Mouse (Mus musculus) limb, embryonic 15.5 days (tissue): ENCODE measurements around the gene Uhrf1bp1. TPM values are rescaled to one million over a fixed set of nuclear protein-coding genes. Genes with fewer than 3 reads are reported as not detected.

ENCODE experiments used
- ATAC-seq: fragments of 200-750 bp; cut with Nextera tagmentation; 2 replicates; pipeline ENCODE4 v1.8.0; 2017; ENCODE audit warnings: low read depth, moderate TSS enrichment; ENCODE audit not compliant: insufficient number of reproducible peaks, low FRiP score, low TSS enrichment
- H3K27ac ChIP-seq: fragments of 300-500 bp; sonication (generic); 2 replicates; pipeline ENCODE4 v1.5.1; 2015; ENCODE audit warnings: moderate library complexity, mild to moderate bottlenecking, inconsistent platforms
- H3K27me3 ChIP-seq: fragments of 300-500 bp; sonication (generic); 2 replicates; pipeline ENCODE4 v1.6.1; 2015; ENCODE audit warnings: inconsistent platforms
- H3K36me3 ChIP-seq: fragments of 300-500 bp; sonication (generic); 2 replicates; pipeline ENCODE4 v1.6.1; 2015; ENCODE audit warnings: inconsistent platforms
- H3K4me1 ChIP-seq: fragments of 300-500 bp; sonication (generic); 2 replicates; pipeline ENCODE4 v1.6.1; 2015; ENCODE audit warnings: inconsistent platforms
- H3K4me2 ChIP-seq: fragments of 300-500 bp; sonication (generic); 2 replicates; pipeline ENCODE4 v1.6.1; 2015; ENCODE audit warnings: mild to moderate bottlenecking, inconsistent platforms
- H3K4me3 ChIP-seq: fragments of 300-500 bp; sonication (generic); 2 replicates; pipeline ENCODE4 v1.5.1; 2015; ENCODE audit warnings: mild to moderate bottlenecking, inconsistent platforms
- H3K9ac ChIP-seq: fragments of 300-500 bp; sonication (generic); 2 replicates; pipeline ENCODE4 v1.6.1; 2015; ENCODE audit warnings: inconsistent platforms
- H3K9me3 ChIP-seq: fragments of 300-500 bp; sonication (generic); 2 replicates; pipeline ENCODE4 v1.6.1; 2016; ENCODE audit warnings: inconsistent platforms
- WGBS: fragments of 180-500 bp; shearing (Covaris S2); methylation state at CpG from one replicate; pipeline ENCODE4 v1.1.7; 2015; 5-methylcytosine and 5-hydroxymethylcytosine counted together
- polyA plus RNA-seq: library from polyadenylated mRNA; unstranded; fragments of >200 nt; fragmentation: Nextera tagmentation; extraction: Ambion mirVana; gene quantifications from 2 replicates; pipeline ENCODE4 v1.2.1, GENCODE M21; 2015

Uhrf1bp1 gene
- polyA plus RNA-seq, 1 experiment from 2014 or later = 5.7 TPM

GRCm38 (mm10) chr17:27886499-27887210 is 30.4 kb downstream of the Uhrf1bp1 start:
- Histone ChIP-seq H3K4me2 (no peak overlapping the region), H3K27me3 (no peaks in the 10 kb centered on the region), H3K27ac (no peak overlapping the region), H3K9ac (no peak overlapping the region), H3K4me1 (no peaks in the 10 kb centered on the region), H3K9me3 (no peaks in the 10 kb centered on the region), H3K4me3 (no peak overlapping the region), H3K36me3 (peaks cover 86% of the 10 kb centered on the region)
- no peak for ATAC-seq
- whole genome bisulfite sequencing = 83% methylated on average over 19 of the region's 19 CpGs

DNA sequence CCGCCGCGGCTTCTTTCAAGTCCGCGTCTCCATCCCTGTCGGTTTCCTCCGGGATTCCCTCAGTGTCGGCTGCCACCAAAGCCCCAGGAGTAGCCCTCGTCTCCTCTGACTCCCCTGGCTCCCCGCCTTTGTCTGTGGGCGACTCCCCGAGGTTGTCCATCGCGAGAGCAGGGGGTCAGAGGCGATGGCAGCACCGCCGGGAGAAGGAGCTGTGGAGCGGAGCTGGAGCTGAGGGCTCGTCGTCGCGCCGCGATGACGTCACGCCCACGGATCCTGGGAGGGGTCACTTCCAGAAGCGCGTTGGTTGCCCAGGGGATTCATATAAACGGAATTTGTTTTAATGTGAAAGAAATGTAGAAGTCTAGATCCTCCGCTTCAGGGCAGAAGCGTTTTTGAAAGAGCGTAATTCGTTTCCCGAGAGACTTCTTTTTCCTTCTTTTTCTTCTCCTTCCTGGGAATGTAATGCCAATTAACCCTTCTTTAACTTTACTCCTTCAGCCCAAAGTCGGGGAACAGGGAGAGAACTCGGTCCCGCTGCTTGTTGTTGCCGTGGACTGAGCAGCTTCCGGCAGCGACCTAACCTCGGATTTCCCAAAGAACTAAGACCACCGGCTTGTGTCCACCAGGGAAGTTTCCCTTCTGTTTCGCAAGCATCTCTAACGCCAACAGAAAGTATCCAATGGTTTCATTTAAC is 51.4 kb downstream of the Uhrf1bp1 start:
- peak; percentile 61; the same call in 1 of the 2 replicates for ATAC-seq
- H3K27me3 ChIP-seq = no peaks in the 10 kb centered on the region

DNA sequence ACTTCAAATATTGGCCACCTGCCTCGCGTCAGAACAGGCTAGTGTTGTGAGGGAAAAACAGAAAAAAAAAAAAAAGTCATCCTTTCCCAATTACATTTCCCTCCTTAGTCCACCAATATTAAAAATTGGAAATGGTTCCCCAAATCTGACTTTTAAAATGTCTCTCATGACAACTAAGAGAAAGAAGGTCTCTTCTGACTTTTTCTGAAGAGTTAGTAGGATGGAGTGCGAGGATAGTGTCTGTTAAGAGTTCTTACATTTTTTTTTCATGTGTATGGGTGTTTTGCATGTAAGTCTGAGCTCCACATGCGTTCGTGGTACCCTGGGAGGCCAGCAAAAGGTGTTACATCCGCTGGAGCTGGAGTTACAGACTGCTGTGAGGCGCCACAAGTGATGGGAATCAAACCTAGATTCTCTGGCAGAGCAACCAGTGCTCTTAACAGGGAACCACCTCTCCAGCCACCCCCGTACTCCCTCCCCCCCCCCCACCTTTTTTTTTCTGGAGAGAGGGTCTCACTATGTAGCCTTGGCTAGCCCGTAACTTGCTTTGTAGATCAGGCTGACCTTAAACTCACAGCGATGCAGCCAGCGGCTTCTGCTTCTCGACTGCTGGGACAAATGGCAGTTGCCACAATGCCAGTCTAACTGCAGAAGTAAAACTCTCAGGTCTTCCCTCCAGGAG is 52.1 kb downstream of the Uhrf1bp1 start:
- H3K27ac ChIP-seq = peak overlapping the region; percentile 93
- no peaks in the 10 kb centered on the region for H3K27me3 ChIP-seq
- H3K4me2 ChIP-seq = peak overlapping the region; percentile 81
- no peak for ATAC-seq
- H3K4me3 ChIP-seq = peak overlapping the region; percentile 97
- H3K4me1 ChIP-seq = peaks cover 28% of the 10 kb centered on the region
- WGBS = under 1% methylated on average over 12 of the region's 12 CpGs
- H3K36me3 ChIP-seq = peaks cover 13% of the 10 kb centered on the region
- H3K9ac ChIP-seq = peak overlapping the region; percentile 85; the same call in 1 of the 2 replicates
- H3K9me3 ChIP-seq = no peaks in the 10 kb centered on the region

More for the DNA sequence above, 51.4 kb downstream of the Uhrf1bp1 start:
- WGBS = under 1% methylated on average over 45 of the region's 45 CpGs
- Histone ChIP-seq H3K4me1 (peaks cover 28% of the 10 kb centered on the region), H3K36me3 (peaks cover 19% of the 10 kb centered on the region), H3K27ac (peak overlapping the region; percentile 93), H3K9ac (peak overlapping the region; percentile 76), H3K4me2 (peak overlapping the region; percentile 81), H3K4me3 (peak overlapping the region; percentile 97), H3K9me3 (no peaks in the 10 kb centered on the region)

GRCm38 (mm10) chr17:27908888-27909621 is 52.8 kb downstream of the Uhrf1bp1 start, which contains the start of gene Anks1:
Anks1 (plus strand) TSS chr17:27909306.
- ATAC-seq = peak; percentile 88
- Histone ChIP-seq H3K4me1 (peaks cover 28% of the 10 kb centered on the region), H3K4me3 (peak within 1 kb of the TSS; percentile 97), H3K36me3 (peaks cover 13% of the 10 kb centered on the region; the same call in 1 of the 2 replicates), H3K9ac (peak within 1 kb of the TSS; percentile 85), H3K4me2 (peak within 1 kb of the TSS; percentile 81), H3K27ac (peak within 1 kb of the TSS; percentile 93), H3K27me3 (no peaks in the 10 kb centered on the region), H3K9me3 (no peaks in the 10 kb centered on the region)
- under 1% methylated on average over 62 of the region's 78 CpGs for WGBS

- 2% methylated on average over 53 of the region's 53 CpGs for WGBS
- H3K27me3 ChIP-seq = no peaks in the 10 kb centered on the region
These were observed 53.6 kb downstream of the Uhrf1bp1 start, which contains the start of gene Taf11 for GRCm38 (mm10) chr17:27909622-27910500. Taf11 (minus strand) TSS chr17:27909844.

DNA sequence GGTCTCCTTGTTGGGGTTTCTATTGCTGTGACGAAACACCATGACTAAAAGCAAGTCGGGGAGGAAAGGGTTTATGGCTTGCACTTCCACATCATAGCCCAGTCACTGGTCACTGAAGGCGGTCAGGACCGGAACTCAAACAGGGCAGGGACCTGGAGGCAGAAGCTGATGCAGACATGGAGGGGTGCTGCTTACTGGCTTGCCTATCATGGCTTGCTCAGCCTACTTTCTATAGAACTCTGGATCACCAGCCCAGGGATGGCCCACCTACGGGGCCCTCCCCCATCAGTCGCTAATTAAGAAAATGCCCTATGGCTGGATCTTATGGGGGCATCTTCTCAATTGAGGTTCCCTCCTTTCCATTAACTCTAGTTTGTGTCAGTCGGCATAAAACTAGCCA is 55.1 kb downstream of the Uhrf1bp1 start:
- H3K4me1 ChIP-seq = peaks cover 25% of the 10 kb centered on the region
- H3K9ac ChIP-seq = no peak overlapping the region
- H3K27me3 ChIP-seq = no peaks in the 10 kb centered on the region
- H3K4me3 ChIP-seq = no peak overlapping the region
- no peaks in the 10 kb centered on the region for H3K9me3 ChIP-seq
- WGBS = 84% methylated on average over 7 of the region's 7 CpGs
- no peak for ATAC-seq
- no peak overlapping the region for H3K4me2 ChIP-seq
- H3K36me3 ChIP-seq = peaks cover 7% of the 10 kb centered on the region; the same call in 1 of the 2 replicates
- H3K27ac ChIP-seq = no peak overlapping the region

More at GRCm38 (mm10) chr17:27909622-27910500, 53.6 kb downstream of the Uhrf1bp1 start, which contains the start of gene Taf11:
- H3K9ac ChIP-seq = peak within 1 kb of the TSS; percentile 85
- H3K36me3 ChIP-seq = peaks cover 12% of the 10 kb centered on the region; the same call in 1 of the 2 replicates
- no peaks in the 10 kb centered on the region for H3K9me3 ChIP-seq
- H3K27ac ChIP-seq = peak within 1 kb of the TSS; percentile 93
- ATAC-seq = 0 out of 2 replicates have a peak, but pooled peaks have one; percentile 11
- peak within 1 kb of the TSS; percentile 97 for H3K4me3 ChIP-seq
- H3K4me1 ChIP-seq = peaks cover 28% of the 10 kb centered on the region
- H3K4me2 ChIP-seq = peak within 1 kb of the TSS; percentile 81

- no peak for ATAC-seq
- no peak overlapping the region for H3K4me3 ChIP-seq
- H3K9ac ChIP-seq = no peak overlapping the region
- H3K36me3 ChIP-seq = peaks cover 7% of the 10 kb centered on the region; the same call in 1 of the 2 replicates
- peaks cover 15% of the 10 kb centered on the region for H3K4me1 ChIP-seq
- no peaks in the 10 kb centered on the region for H3K27me3 ChIP-seq
- no peaks in the 10 kb centered on the region for H3K9me3 ChIP-seq
- 78% methylated on average over 4 of the region's 4 CpGs for WGBS
- no peak overlapping the region for H3K27ac ChIP-seq
- H3K4me2 ChIP-seq = no peak overlapping the region
These were observed 58.5 kb downstream of the Uhrf1bp1 start for GRCm38 (mm10) chr17:27914742-27915141.

- Histone ChIP-seq H3K4me1 (peaks cover 10% of the 10 kb centered on the region), H3K36me3 (peaks cover 7% of the 10 kb centered on the region; the same call in 1 of the 2 replicates), H3K27me3 (no peaks in the 10 kb centered on the region), H3K4me3 (no peak overlapping the region), H3K4me2 (no peak overlapping the region), H3K9me3 (no peaks in the 10 kb centered on the region), H3K27ac (no peak overlapping the region), H3K9ac (no peak overlapping the region)
- ATAC-seq = no peak
- 47% methylated on average over 4 of the region's 4 CpGs for WGBS
These were observed 60.1 kb downstream of the Uhrf1bp1 start for GRCm38 (mm10) chr17:27916366-27916765.

DNA sequence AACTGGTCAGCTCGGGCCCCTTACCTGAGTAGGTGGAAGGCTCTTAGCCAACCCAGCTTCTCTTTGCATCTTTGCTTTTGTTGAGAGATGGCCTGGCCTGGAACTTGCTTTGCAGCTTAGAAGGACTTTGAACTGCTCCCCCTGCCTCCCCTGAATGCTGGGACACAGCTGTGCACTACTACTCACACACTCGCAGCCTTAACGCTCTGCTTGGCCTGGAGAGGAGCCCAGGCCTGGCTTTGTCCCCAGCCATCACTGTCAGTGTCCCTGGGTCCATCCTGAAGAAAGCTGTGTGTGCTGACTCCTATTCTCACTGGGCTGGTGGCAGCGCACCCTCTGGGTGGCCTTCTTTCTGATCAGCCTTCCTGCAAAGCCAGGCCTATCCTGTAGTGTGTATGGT is 64.4 kb downstream of the Uhrf1bp1 start:
- H3K9me3 ChIP-seq = no peaks in the 10 kb centered on the region
- H3K4me2 ChIP-seq = no peak overlapping the region
- H3K4me3 ChIP-seq = no peak overlapping the region
- no peak for ATAC-seq
- H3K9ac ChIP-seq = no peak overlapping the region
- WGBS = 67% methylated on average over 4 of the region's 4 CpGs
- peak overlapping the region; percentile 22; the same call in 1 of the 2 replicates for H3K27ac ChIP-seq
- H3K27me3 ChIP-seq = no peaks in the 10 kb centered on the region
- H3K4me1 ChIP-seq = peaks cover 29% of the 10 kb centered on the region
- H3K36me3 ChIP-seq = no peaks in the 10 kb centered on the region

DNA sequence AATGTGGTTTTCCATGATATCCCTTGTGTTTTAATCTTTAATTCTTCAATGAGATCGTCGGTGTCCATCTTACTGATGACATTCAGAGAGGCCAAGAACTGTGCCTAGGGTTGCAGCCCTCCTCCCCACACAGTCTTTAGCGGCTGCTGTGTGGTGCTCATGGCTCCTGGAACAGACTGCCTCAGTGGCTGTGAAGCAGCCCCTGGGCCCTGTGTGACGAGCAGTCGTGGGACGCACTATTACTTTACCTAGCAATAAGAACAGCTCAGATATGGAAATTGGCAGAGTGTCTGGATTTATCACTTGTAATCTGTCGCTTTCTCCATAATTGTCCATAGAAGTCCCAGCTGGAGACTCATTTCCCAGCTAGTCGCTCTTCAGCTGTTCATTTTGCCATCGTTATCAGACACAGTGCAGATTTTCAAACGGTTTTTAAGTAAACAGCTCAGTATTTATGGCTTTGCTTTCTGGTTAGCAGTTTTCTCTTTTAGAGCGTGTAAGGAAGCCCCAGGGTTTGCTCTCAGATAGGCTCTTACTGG is 66.0 kb downstream of the Uhrf1bp1 start:
- H3K4me2 ChIP-seq = no peak overlapping the region
- no peak overlapping the region for H3K27ac ChIP-seq
- no peak overlapping the region for H3K4me3 ChIP-seq
- H3K9me3 ChIP-seq = no peaks in the 10 kb centered on the region
- 75% methylated on average over 11 of the region's 11 CpGs for WGBS
- no peaks in the 10 kb centered on the region for H3K36me3 ChIP-seq
- no peak for ATAC-seq
- peaks cover 41% of the 10 kb centered on the region for H3K4me1 ChIP-seq
- H3K9ac ChIP-seq = no peak overlapping the region
- no peaks in the 10 kb centered on the region for H3K27me3 ChIP-seq
